15 mouse cellular contexts compared by ENCODE assay signal in the genomic region with DNA sequence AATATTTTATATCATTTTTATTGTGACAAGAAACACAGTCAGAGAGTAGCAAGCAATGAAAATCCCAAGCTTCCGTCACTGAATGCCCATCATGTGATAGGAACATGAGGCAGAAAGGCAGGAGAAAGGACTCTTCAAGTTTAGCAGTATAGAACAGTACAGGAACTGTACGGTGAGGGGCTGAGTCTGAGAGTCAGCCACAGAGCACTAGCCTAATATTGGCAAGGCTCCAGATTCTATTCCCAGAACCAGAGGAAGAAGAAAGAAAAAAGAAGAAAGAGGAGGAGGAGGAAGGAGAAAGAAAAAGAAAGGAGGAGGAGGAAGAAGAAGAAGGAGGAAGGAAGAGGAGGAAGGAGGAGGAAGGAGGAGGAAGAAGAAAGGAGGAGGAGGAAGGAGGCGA. TPM values are rescaled to one million over a fixed set of nuclear protein-coding genes. Genes with fewer than 3 reads are reported as not detected.
DNase-seq lines count a peak whose midpoint lies in the region; ATAC-seq and TF ChIP-seq lines count a peak whose summit lies in the region.
"Had no signal": no experiment of that assay in that cellular context is flagged by ENCODE, and none has a peak within 500 bp of the region (broad histone marks: within the 10 kb centered on the region; RNA-seq: fewer than 3 reads in every experiment).

No protein-coding gene starts in this region.

- H3K27ac ChIP-seq in heart, embryonic 13.5 days (replicated peaks) = peak overlapping the region; percentile 87
- no peak overlapping the region for H3K27ac ChIP-seq in kidney, postnatal 0 days
- no peak overlapping the region for H3K27ac ChIP-seq in kidney, embryonic 15.5 days
- no peak overlapping the region for H3K27ac ChIP-seq in midbrain, embryonic 14.5 days (replicated peaks; ENCODE audit: low read depth, low read length)
- H3K27ac ChIP-seq in midbrain, embryonic 10.5 days (replicated peaks) = no peak overlapping the region
- H3K27ac ChIP-seq: embryonic facial prominence, embryonic 13.5 days; limb, embryonic 13.5 days; midbrain, embryonic 15.5 days had no signal

- TF ChIP-seq CTCF in kidney, postnatal 0 days (IDR thresholded peaks at IDR 0.05; ENCODE audit: low read depth) = no peak

- ATAC-seq in heart, embryonic 13.5 days (ENCODE audit: extremely low read depth, insufficient number of reproducible peaks, low FRiP score, low TSS enrichment) = no peak
- no peak for ATAC-seq in kidney, postnatal 0 days (replicated peaks; ENCODE audit: low FRiP score, low read depth)
- ATAC-seq in kidney, embryonic 15.5 days (replicated peaks; ENCODE audit: low FRiP score) = no peak
- ATAC-seq in midbrain, embryonic 14.5 days (ENCODE audit: low FRiP score, low TSS enrichment) = no peak
- ATAC-seq: lung, postnatal 0 days; midbrain, embryonic 15.5 days had no signal

- DNase-seq in heart, postnatal 10 days = no peak
- DNase-seq in kidney, postnatal 0 days (ENCODE audit: low spot score) = peak; percentile 51
- peak; percentile 22 for DNase-seq in midbrain, embryonic 14.5 days
- no peak for DNase-seq in midbrain, embryonic 10.5 days (ENCODE audit: low spot score)
- no peak for DNase-seq in gastrocnemius, postnatal 4 days (ENCODE audit: low spot score in 2 of 2)
- DNase-seq: adrenal gland, adult 8-10 months; kidney, adult 11 months; kidney, postnatal 10 days had no signal

- intact Hi-C loops in heart, postnatal 10 days (cut with DNase I) = no loop called here

- peak overlapping the region; percentile 37 for H3K4me2 ChIP-seq in heart, embryonic 13.5 days
- H3K4me2 ChIP-seq in kidney, postnatal 0 days (ENCODE audit: low read length) = no peak overlapping the region
- H3K4me2 ChIP-seq in kidney, embryonic 15.5 days = no peak overlapping the region
- H3K4me2 ChIP-seq in midbrain, embryonic 14.5 days (ENCODE audit: low read length) = no peak overlapping the region
- H3K4me2 ChIP-seq: embryonic facial prominence, embryonic 13.5 days; limb, embryonic 13.5 days; midbrain, embryonic 15.5 days had no signal

- no peak overlapping the region for H3K4me3 ChIP-seq in heart, embryonic 13.5 days
- no peak overlapping the region for H3K4me3 ChIP-seq in kidney, postnatal 0 days (replicated peaks; ENCODE audit: low read depth, low read length)
- H3K4me3 ChIP-seq in kidney, embryonic 15.5 days (replicated peaks) = no peak overlapping the region
- no peak overlapping the region for H3K4me3 ChIP-seq in midbrain, embryonic 14.5 days (replicated peaks; ENCODE audit: low read depth, low read length)
- no peak overlapping the region for H3K4me3 ChIP-seq in midbrain, embryonic 10.5 days
- H3K4me3 ChIP-seq: embryonic facial prominence, embryonic 13.5 days; limb, embryonic 13.5 days; midbrain, embryonic 15.5 days; myocyte had no signal

- peaks cover 85% of the 10 kb centered on the region for H3K4me1 ChIP-seq in heart, embryonic 13.5 days
- H3K4me1 ChIP-seq in kidney, postnatal 0 days (replicated peaks; ENCODE audit: insufficient read depth, low read length) = no peaks in the 10 kb centered on the region; the same call in 1 of the 2 replicates
- H3K4me1 ChIP-seq in kidney, embryonic 15.5 days = peaks cover 14% of the 10 kb centered on the region; the same call in 1 of the 2 replicates
- H3K4me1 ChIP-seq in midbrain, embryonic 14.5 days (ENCODE audit: control insufficient read depth, insufficient read depth, low read length) = no peaks in the 10 kb centered on the region
- peaks cover 19% of the 10 kb centered on the region for H3K4me1 ChIP-seq in midbrain, embryonic 10.5 days

- H3K27me3 ChIP-seq in heart, embryonic 13.5 days (replicated peaks) = no peaks in the 10 kb centered on the region
- no peaks in the 10 kb centered on the region for H3K27me3 ChIP-seq in kidney, postnatal 0 days (ENCODE audit: insufficient read depth, low read length)
- H3K27me3 ChIP-seq in kidney, embryonic 15.5 days = no peaks in the 10 kb centered on the region
- no peaks in the 10 kb centered on the region for H3K27me3 ChIP-seq in midbrain, embryonic 14.5 days (ENCODE audit: control insufficient read depth, insufficient read depth, low read length)
- H3K27me3 ChIP-seq in midbrain, embryonic 10.5 days (ENCODE audit: low read depth, poor library complexity, severe bottlenecking) = no peaks in the 10 kb centered on the region
- H3K27me3 ChIP-seq: embryonic facial prominence, embryonic 13.5 days; limb, embryonic 13.5 days; midbrain, embryonic 15.5 days had no signal

- H3K9ac ChIP-seq in heart, embryonic 13.5 days = 0 out of 2 replicates have a peak overlapping the region, but pooled peaks have one; percentile 50
- no peak overlapping the region for H3K9ac ChIP-seq in kidney, postnatal 0 days (ENCODE audit: low read depth, low read length)
- H3K9ac ChIP-seq in kidney, embryonic 15.5 days = no peak overlapping the region
- no peak overlapping the region for H3K9ac ChIP-seq in midbrain, embryonic 14.5 days (replicated peaks; ENCODE audit: low read length)
- H3K9ac ChIP-seq: embryonic facial prominence, embryonic 13.5 days; limb, embryonic 13.5 days; midbrain, embryonic 15.5 days had no signal

- H3K36me3 ChIP-seq in heart, embryonic 13.5 days = peaks cover 5% of the 10 kb centered on the region
- no peaks in the 10 kb centered on the region for H3K36me3 ChIP-seq in kidney, postnatal 0 days (ENCODE audit: insufficient read depth, low read length)
- H3K36me3 ChIP-seq in kidney, embryonic 15.5 days = peaks cover 8% of the 10 kb centered on the region; the same call in 1 of the 2 replicates
- no peaks in the 10 kb centered on the region for H3K36me3 ChIP-seq in midbrain, embryonic 14.5 days (ENCODE audit: control insufficient read depth, insufficient read depth, low read length)
- no peaks in the 10 kb centered on the region for H3K36me3 ChIP-seq in midbrain, embryonic 10.5 days
- H3K36me3 ChIP-seq: embryonic facial prominence, embryonic 13.5 days; limb, embryonic 13.5 days; midbrain, embryonic 15.5 days had no signal

- H3K9me3 ChIP-seq in heart, embryonic 13.5 days = no peaks in the 10 kb centered on the region
- H3K9me3 ChIP-seq in kidney, postnatal 0 days (replicated peaks; ENCODE audit: low read length) = no peaks in the 10 kb centered on the region
- H3K9me3 ChIP-seq in kidney, embryonic 15.5 days (replicated peaks) = no peaks in the 10 kb centered on the region
- no peaks in the 10 kb centered on the region for H3K9me3 ChIP-seq in midbrain, embryonic 14.5 days (ENCODE audit: control insufficient read depth, low read length)
- no peaks in the 10 kb centered on the region for H3K9me3 ChIP-seq in midbrain, embryonic 10.5 days (replicated peaks)
- H3K9me3 ChIP-seq: embryonic facial prominence, embryonic 13.5 days; limb, embryonic 13.5 days; midbrain, embryonic 15.5 days had no signal

- 41% methylated on average over 3 of the region's 3 CpGs for WGBS in heart, embryonic 13.5 days
- WGBS in kidney, postnatal 0 days = 60% methylated on average over 3 of the region's 3 CpGs
- 66% methylated on average over 3 of the region's 3 CpGs for WGBS in kidney, embryonic 15.5 days
- WGBS in midbrain, embryonic 14.5 days = 82% methylated on average over 3 of the region's 3 CpGs
- 91% methylated on average over 3 of the region's 3 CpGs for WGBS in midbrain, embryonic 10.5 days

RNA-seq across cellular contexts. Expression of gene Frs2, which starts 32.7 kb away (rescaled TPM):
- 14.7 and 16.2 TPM in 2 replicates for polyA plus RNA-seq in heart, embryonic 13.5 days (2015; fragmentation: Nextera tagmentation; extraction: Ambion mirVana)
- total RNA-seq in heart, postnatal 10 days (2021) = 10 to 100 TPM; 22.7 to 22.8 TPM
- polyA plus RNA-seq in kidney, postnatal 0 days (2015; fragmentation: Nextera tagmentation; extraction: Ambion mirVana) = 17.8 and 18.5 TPM in 2 replicates
- polyA plus RNA-seq in kidney, embryonic 15.5 days (2015; fragmentation: Nextera tagmentation; extraction: Ambion mirVana) = 17.0 and 17.8 TPM in 2 replicates
- 25.4 and 30.3 TPM in 2 replicates for polyA plus RNA-seq in midbrain, embryonic 14.5 days (2014; fragmentation: Nextera tagmentation; extraction: Ambion mirVana)
- polyA plus RNA-seq in midbrain, embryonic 10.5 days (2016; fragmentation: Nextera tagmentation; extraction: Ambion mirVana) = 16.0 and 21.1 TPM in 2 replicates
- total RNA-seq in gastrocnemius, postnatal 4 days (2021) = 10 to 100 TPM; 15.4 to 17.7 TPM

RNA-seq across cellular contexts. Expression of gene Cct2, which starts 52.0 kb away (rescaled TPM):
- 171 and 188 TPM in 2 replicates for polyA plus RNA-seq in heart, embryonic 13.5 days (2015; fragmentation: Nextera tagmentation; extraction: Ambion mirVana)
- total RNA-seq in heart, postnatal 10 days (2021) = 100 to 1,000 TPM; 160 to 179 TPM
- polyA plus RNA-seq in kidney, postnatal 0 days (2015; fragmentation: Nextera tagmentation; extraction: Ambion mirVana) = 183 and 198 TPM in 2 replicates
- polyA plus RNA-seq in kidney, embryonic 15.5 days (2015; fragmentation: Nextera tagmentation; extraction: Ambion mirVana) = 258 and 266 TPM in 2 replicates
- 255 and 277 TPM in 2 replicates for polyA plus RNA-seq in midbrain, embryonic 14.5 days (2014; fragmentation: Nextera tagmentation; extraction: Ambion mirVana)
- 290 and 327 TPM in 2 replicates for polyA plus RNA-seq in midbrain, embryonic 10.5 days (2016; fragmentation: Nextera tagmentation; extraction: Ambion mirVana)
- 100 to 1,000 TPM; 218 to 224 TPM for total RNA-seq in gastrocnemius, postnatal 4 days (2021)

Comparison
In these comparisons a context has a peak if more than half of its experiments do, and no peak if none do; other contexts are left out.
1. DNase-seq: peak in kidney, postnatal 0 days (single experiment) and midbrain, embryonic 14.5 days (single experiment); none in heart, postnatal 10 days (0 of 2), midbrain, embryonic 10.5 days (single experiment) and gastrocnemius, postnatal 4 days (0 of 2).